Mouse (Mus musculus): ENCODE results near the gene Cabp2. TPM values are rescaled to one million over a fixed set of nuclear protein-coding genes. Genes with fewer than 3 reads are reported as not detected.
"Not testable (repeated sequence)": the region's sequence is repeated elsewhere in the genome, so short reads cannot be mapped to it uniquely, and the experiment has no call there.

Gene Cabp2
- polyA plus RNA-seq, 1 experiment from 2014 or later = not detected

DNA sequence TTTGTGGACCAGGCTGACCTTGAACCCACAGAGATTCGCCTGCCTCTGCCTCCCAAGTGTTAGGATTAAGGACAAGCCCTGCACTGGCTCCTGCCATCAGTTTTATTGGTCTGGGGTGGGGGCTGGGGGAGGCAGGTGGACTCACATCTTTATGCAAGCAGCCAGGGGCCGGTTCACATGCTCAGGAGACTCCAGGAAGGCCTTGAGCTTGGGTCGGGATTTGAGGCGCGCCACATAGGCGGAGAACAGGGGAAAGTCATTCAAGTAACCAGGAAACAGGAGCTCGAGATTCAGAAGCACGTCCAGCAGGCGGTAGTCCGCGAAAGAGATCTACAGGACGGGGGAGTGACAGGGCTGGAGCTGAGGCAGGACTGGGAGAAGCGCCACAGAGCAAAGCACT lies 24.0 kb upstream of the Cabp2 start:
- ATAC-seq (ENCODE audit: low FRiP score) = no peak
- Histone ChIP-seq H3K4me1 (no peaks in the 10 kb centered on the region), H3K27me3 (replicated peaks) (no peaks in the 10 kb centered on the region), H3K27ac (replicated peaks) (no peak overlapping the region), H3K9me3 (replicated peaks) (no peaks in the 10 kb centered on the region), H3K36me3 (no peaks in the 10 kb centered on the region), H3K4me2 (no peak overlapping the region), H3K9ac (replicated peaks) (no peak overlapping the region), H3K4me3 (replicated peaks) (no peak overlapping the region)
- WGBS = 87% methylated on average over 13 of the region's 13 CpGs

DNA sequence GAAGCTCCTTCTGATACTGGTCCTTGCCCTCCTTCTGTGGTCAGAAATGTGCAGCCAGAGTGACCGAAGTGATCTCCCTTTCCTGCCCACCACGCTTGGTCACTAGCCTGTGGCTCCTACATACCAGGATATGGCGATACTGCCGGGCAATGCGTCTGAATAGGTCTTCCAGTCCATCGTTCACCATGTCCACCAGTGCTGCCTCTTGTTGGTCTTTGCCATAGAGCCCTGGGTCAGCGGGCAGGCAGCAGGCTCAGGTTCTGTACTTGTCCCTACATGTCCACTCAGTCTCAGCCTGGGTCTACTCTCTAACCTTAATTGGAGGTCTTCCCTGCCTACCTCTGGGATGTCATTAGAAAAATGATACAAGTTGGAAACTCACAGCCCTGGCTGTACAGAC lies 23.4 kb upstream of the Cabp2 start:
- Histone ChIP-seq H3K4me2 (no peak overlapping the region), H3K27me3 (replicated peaks) (no peaks in the 10 kb centered on the region), H3K27ac (replicated peaks) (no peak overlapping the region), H3K4me3 (replicated peaks) (no peak overlapping the region), H3K36me3 (no peaks in the 10 kb centered on the region), H3K4me1 (no peaks in the 10 kb centered on the region), H3K9ac (replicated peaks) (no peak overlapping the region), H3K9me3 (replicated peaks) (no peaks in the 10 kb centered on the region)
- no peak for ATAC-seq (ENCODE audit: low FRiP score)
- 98% methylated on average over 7 of the region's 7 CpGs for WGBS

DNA sequence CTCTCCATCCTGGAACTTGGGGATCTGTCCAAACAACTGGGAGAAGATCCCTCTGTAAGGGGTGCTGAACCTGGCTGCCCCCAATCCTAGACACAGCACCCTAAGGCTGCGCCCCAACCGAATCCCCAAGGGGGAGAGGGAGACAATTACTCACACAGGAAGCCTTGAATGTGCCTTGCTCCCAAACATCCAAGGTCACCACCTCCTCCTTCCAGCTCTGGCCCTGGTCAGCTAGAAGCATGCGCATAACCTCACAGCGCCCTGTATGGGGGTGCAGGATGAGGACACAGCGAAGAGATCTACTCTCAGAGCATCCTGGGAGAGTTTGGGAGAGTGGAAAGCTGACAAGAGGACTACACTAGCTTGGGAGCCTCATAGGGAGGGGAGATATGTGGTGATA lies 22.8 kb upstream of the Cabp2 start:
- Histone ChIP-seq H3K36me3 (no peaks in the 10 kb centered on the region), H3K27me3 (replicated peaks) (no peaks in the 10 kb centered on the region), H3K4me2 (no peak overlapping the region), H3K4me3 (replicated peaks) (no peak overlapping the region), H3K4me1 (no peaks in the 10 kb centered on the region), H3K9ac (replicated peaks) (no peak overlapping the region), H3K27ac (replicated peaks) (no peak overlapping the region), H3K9me3 (replicated peaks) (no peaks in the 10 kb centered on the region)
- ATAC-seq (ENCODE audit: low FRiP score) = no peak
- WGBS = 90% methylated on average over 5 of the region's 5 CpGs

GRCm38 (mm10) chr19:4059069-4059740 lies 22.2 kb upstream of the Cabp2 start, which contains the start of gene Gstp3:
Gstp3 (minus strand) TSS chr19:4059569.
- Histone ChIP-seq H3K36me3 (no peaks in the 10 kb centered on the region), H3K4me1 (no peaks in the 10 kb centered on the region), H3K9ac (replicated peaks) (no peak within 1 kb of the TSS), H3K9me3 (replicated peaks) (no peaks in the 10 kb centered on the region), H3K4me2 (no peak within 1 kb of the TSS), H3K4me3 (replicated peaks) (no peak within 1 kb of the TSS), H3K27me3 (replicated peaks) (no peaks in the 10 kb centered on the region), H3K27ac (replicated peaks) (no peak within 1 kb of the TSS)
- WGBS = 83% methylated on average over 15 of the region's 15 CpGs
- no peak for ATAC-seq (ENCODE audit: low FRiP score)

- H3K27me3 ChIP-seq (replicated peaks); H3K4me1 ChIP-seq; H3K36me3 ChIP-seq; H3K9me3 ChIP-seq (replicated peaks); H3K27ac ChIP-seq (replicated peaks); ATAC-seq (ENCODE audit: low FRiP score); H3K9ac ChIP-seq (replicated peaks); H3K4me2 ChIP-seq; H3K4me3 ChIP-seq (replicated peaks): not testable (repeated sequence)
- 91% methylated on average over 8 of the region's 8 CpGs for WGBS
These were observed 21.1 kb upstream of the Cabp2 start for GRCm38 (mm10) chr19:4060044-4060898.

DNA sequence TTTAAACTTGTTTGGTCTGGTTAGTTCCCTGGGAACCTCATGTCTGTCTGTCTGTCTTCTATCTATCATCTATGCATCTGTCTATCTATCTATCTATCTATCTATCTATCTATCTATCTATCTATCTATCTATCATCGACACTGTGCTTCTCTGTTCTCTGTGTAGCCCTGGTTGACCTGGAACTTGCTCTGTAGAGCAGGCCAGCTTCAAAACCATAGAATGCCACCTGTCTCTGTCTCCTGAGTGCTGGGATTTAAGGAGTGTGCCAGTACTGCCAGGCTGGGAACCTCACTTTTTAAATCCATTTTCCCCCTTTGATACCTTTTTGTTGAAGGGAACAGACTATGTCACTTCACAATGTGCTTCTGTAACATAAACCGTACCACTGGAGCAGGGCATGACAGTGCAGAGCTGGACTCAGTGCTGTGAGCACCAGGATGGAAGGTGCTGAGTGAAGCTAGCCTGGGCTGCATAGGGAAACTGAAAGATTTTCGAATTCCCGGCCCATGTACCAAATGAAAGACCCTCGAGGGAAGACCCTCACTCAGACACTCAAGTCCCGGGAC lies 20.4 kb upstream of the Cabp2 start:
- 88% methylated on average over 6 of the region's 6 CpGs for WGBS
- Histone ChIP-seq H3K4me2 (no peak overlapping the region), H3K27me3 (replicated peaks) (no peaks in the 10 kb centered on the region), H3K27ac (replicated peaks) (no peak overlapping the region), H3K9me3 (replicated peaks) (no peaks in the 10 kb centered on the region), H3K4me3 (replicated peaks) (no peak overlapping the region), H3K9ac (replicated peaks) (no peak overlapping the region), H3K36me3 (no peaks in the 10 kb centered on the region), H3K4me1 (no peaks in the 10 kb centered on the region)
- ATAC-seq (ENCODE audit: low FRiP score) = no peak

- not testable (repeated sequence) for H3K4me1 ChIP-seq; H3K27ac ChIP-seq (replicated peaks); H3K27me3 ChIP-seq (replicated peaks); H3K36me3 ChIP-seq; H3K9me3 ChIP-seq (replicated peaks); H3K4me2 ChIP-seq; H3K9ac ChIP-seq (replicated peaks); H3K4me3 ChIP-seq (replicated peaks); ATAC-seq (ENCODE audit: low FRiP score)
- WGBS = 71% methylated on average over 4 of the region's 4 CpGs
These were observed 18.0 kb upstream of the Cabp2 start for GRCm38 (mm10) chr19:4063357-4063756.

- H3K27me3 ChIP-seq (replicated peaks); H3K4me2 ChIP-seq; H3K36me3 ChIP-seq; H3K9me3 ChIP-seq (replicated peaks); H3K27ac ChIP-seq (replicated peaks); H3K9ac ChIP-seq (replicated peaks); H3K4me3 ChIP-seq (replicated peaks); H3K4me1 ChIP-seq; ATAC-seq (ENCODE audit: low FRiP score): not testable (repeated sequence)
- 0% methylated on average over 1 of the region's 11 CpGs for WGBS
These were observed 16.9 kb upstream of the Cabp2 start for GRCm38 (mm10) chr19:4064501-4064900.

GRCm38 (mm10) chr19:4066280-4066679 lies 15.1 kb upstream of the Cabp2 start:
- WGBS = 86% methylated on average over 6 of the region's 6 CpGs
- Histone ChIP-seq H3K27me3 (replicated peaks) (no peaks in the 10 kb centered on the region), H3K27ac (replicated peaks) (no peak overlapping the region), H3K9me3 (replicated peaks) (no peaks in the 10 kb centered on the region), H3K36me3 (no peaks in the 10 kb centered on the region), H3K4me2 (no peak overlapping the region), H3K4me1 (no peaks in the 10 kb centered on the region), H3K9ac (replicated peaks) (no peak overlapping the region), H3K4me3 (replicated peaks) (no peak overlapping the region)
- no peak for ATAC-seq (ENCODE audit: low FRiP score)

DNA sequence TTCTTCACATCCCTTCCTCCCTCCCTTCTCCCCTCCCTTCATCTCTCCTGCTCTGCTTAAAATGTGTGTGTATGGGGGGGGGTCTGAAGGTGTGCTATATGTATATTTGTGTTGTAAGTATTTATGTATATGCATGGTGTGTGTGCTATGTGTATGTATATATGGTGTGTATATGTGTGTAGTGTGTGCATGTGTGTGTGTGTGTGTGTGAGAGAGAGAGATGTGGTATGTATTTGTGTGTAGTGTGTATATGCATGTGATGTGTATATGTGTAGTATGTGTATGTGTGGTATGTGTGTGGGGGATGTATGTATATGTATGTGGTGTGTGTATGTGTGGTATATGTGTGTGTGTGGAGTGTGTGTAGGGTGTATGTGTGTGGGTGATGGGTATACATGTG lies 14.5 kb upstream of the Cabp2 start:
- Histone ChIP-seq H3K4me1 (no peaks in the 10 kb centered on the region), H3K27ac (replicated peaks) (no peak overlapping the region), H3K27me3 (replicated peaks) (no peaks in the 10 kb centered on the region), H3K4me2 (no peak overlapping the region), H3K9me3 (replicated peaks) (no peaks in the 10 kb centered on the region), H3K36me3 (no peaks in the 10 kb centered on the region), H3K9ac (replicated peaks) (no peak overlapping the region), H3K4me3 (replicated peaks) (no peak overlapping the region)
- ATAC-seq (ENCODE audit: low FRiP score) = no peak

DNA sequence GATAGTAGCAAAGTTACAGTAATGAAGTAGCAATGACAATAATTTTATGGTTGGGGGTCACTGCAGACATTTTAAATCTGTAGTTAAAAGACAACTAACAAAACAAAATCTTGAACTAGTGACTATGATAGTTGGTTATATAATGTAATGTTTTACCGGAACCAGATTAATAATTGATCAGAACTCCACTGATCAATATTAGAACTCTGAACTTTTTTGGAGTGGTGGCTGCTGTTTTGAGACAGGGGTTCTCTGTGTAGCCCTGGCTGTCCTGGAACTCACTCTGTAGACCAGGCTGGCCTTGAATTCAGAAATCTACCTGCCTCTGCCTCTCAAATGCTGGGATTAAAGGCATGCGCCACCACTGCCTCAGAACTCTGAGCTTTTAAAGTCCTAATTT lies 13.1 kb upstream of the Cabp2 start:
- not testable (repeated sequence) for H3K9ac ChIP-seq (replicated peaks); H3K27me3 ChIP-seq (replicated peaks); H3K9me3 ChIP-seq (replicated peaks); H3K4me2 ChIP-seq; H3K27ac ChIP-seq (replicated peaks); H3K4me1 ChIP-seq; H3K36me3 ChIP-seq; H3K4me3 ChIP-seq (replicated peaks); ATAC-seq (ENCODE audit: low FRiP score)
- 100% methylated on average over 2 of the region's 2 CpGs for WGBS
